Mouse (Mus musculus) forebrain, embryonic 14.5 days (tissue): ENCODE results near the gene Fcgr4. TPM values are rescaled to one million over a fixed set of nuclear protein-coding genes. Genes with fewer than 3 reads are reported as not detected.
"Not testable (repeated sequence)": the region's sequence is repeated elsewhere in the genome, so short reads cannot be mapped to it uniquely, and the experiment has no call there.

Experiments
- ATAC-seq: fragments of 200-750 bp; cut with Nextera tagmentation; 2 replicates; pipeline ENCODE4 v1.8.0; 2017; ENCODE audit warnings: mild to moderate bottlenecking, moderate library complexity
- DNase-seq: peaks from one replicate; pipeline ENCODE4 v3.0.0-alpha.2; 2015; ENCODE audit warnings: low spot score
- H3K27ac ChIP-seq: fragments of 300-500 bp; sonication (generic); 2 replicates; pipeline ENCODE4 v1.5.1; 2014; ENCODE audit warnings: low read depth, mild to moderate bottlenecking, control low read depth, low read length, moderate library complexity
- H3K27me3 ChIP-seq: fragments of 300-500 bp; sonication (generic); replicated peaks from 2 replicates; pipeline ENCODE4 v1.6.1; 2014; ENCODE audit warnings: low read length, control low read depth, mixed read lengths; ENCODE audit not compliant: control insufficient read depth, insufficient read depth
- H3K36me3 ChIP-seq: fragments of 300-500 bp; sonication (generic); 2 replicates; pipeline ENCODE4 v1.6.1; 2014; ENCODE audit warnings: low read length, control low read depth; ENCODE audit not compliant: control insufficient read depth, insufficient read depth
- H3K4me1 ChIP-seq: fragments of 300-500 bp; sonication (generic); 2 replicates; pipeline ENCODE4 v1.6.1; 2014; ENCODE audit warnings: antibody characterized with exemption, low read length, control low read depth; ENCODE audit not compliant: control insufficient read depth, insufficient read depth
- H3K4me2 ChIP-seq: fragments of 300-500 bp; sonication (generic); 2 replicates; pipeline ENCODE4 v1.6.1; 2014; ENCODE audit warnings: mild to moderate bottlenecking, control low read depth, low read length
- H3K4me3 ChIP-seq: fragments of 300-500 bp; sonication (generic); 2 replicates; pipeline ENCODE4 v1.5.1; 2014; ENCODE audit warnings: low read depth, low read length, control low read depth
- H3K9ac ChIP-seq: fragments of 300-500 bp; sonication (generic); 2 replicates; pipeline ENCODE4 v1.6.1; 2014; ENCODE audit warnings: mild to moderate bottlenecking, low read length, control low read depth, moderate library complexity
- H3K9me3 ChIP-seq: fragments of 300-500 bp; sonication (generic); replicated peaks from 2 replicates; pipeline ENCODE4 v1.6.1; 2016; ENCODE audit warnings: low read length, control low read depth, mixed read lengths; ENCODE audit not compliant: control insufficient read depth
- WGBS: fragments of 180-500 bp; shearing (Covaris S2); extraction: QIAGEN DNeasy Blood & Tissue Kit; methylation state at CpG from one replicate; pipeline ENCODE4 v1.1.7; 2014; 5-methylcytosine and 5-hydroxymethylcytosine counted together
- microRNA-seq: library from miRNA; unstranded; fragments of <30 nt; microRNA quantifications from one replicate; pipeline ENCODE4, GENCODE M21; 2016
- polyA plus RNA-seq: library from polyadenylated mRNA; unstranded; fragments of >200 nt; fragmentation: Nextera tagmentation; extraction: Ambion mirVana; gene quantifications from 2 replicates; pipeline ENCODE4 v1.2.1, GENCODE M21; 2014

Gene Fcgr4
- polyA plus RNA-seq, 1 experiment from 2014 or later = 0.50 TPM

- H3K9me3 ChIP-seq, DNase-seq, H3K4me3 ChIP-seq, ATAC-seq, H3K4me2 ChIP-seq, H3K27ac ChIP-seq, H3K9ac ChIP-seq, H3K36me3 ChIP-seq, H3K4me1 ChIP-seq: not testable (repeated sequence)
- WGBS = 63% methylated on average over 3 of the region's 5 CpGs
- H3K27me3 ChIP-seq = peaks cover 15% of the 10 kb centered on the region
Observed at GRCm38 (mm10) chr1:171076176-171076575, 57.5 kb downstream of the Fcgr4 start.

- 38% methylated on average over 5 of the region's 5 CpGs for WGBS
- not testable (repeated sequence) for H3K4me2 ChIP-seq, H3K9ac ChIP-seq, ATAC-seq, H3K27ac ChIP-seq, H3K36me3 ChIP-seq, H3K4me3 ChIP-seq, H3K9me3 ChIP-seq, DNase-seq, H3K4me1 ChIP-seq
- H3K27me3 ChIP-seq = peaks cover 15% of the 10 kb centered on the region
Observed at GRCm38 (mm10) chr1:171077192-171077591, 58.5 kb downstream of the Fcgr4 start.

GRCm38 (mm10) chr1:171077955-171078354 lies 59.2 kb downstream of the Fcgr4 start:
- not testable (repeated sequence) for H3K27ac ChIP-seq, H3K4me1 ChIP-seq, H3K9ac ChIP-seq, H3K36me3 ChIP-seq, DNase-seq, H3K9me3 ChIP-seq, H3K4me3 ChIP-seq
- peaks cover 15% of the 10 kb centered on the region for H3K27me3 ChIP-seq
- peak overlapping the region; percentile 28; the same call in 1 of the 2 replicates for H3K4me2 ChIP-seq
- peak; percentile 22 for ATAC-seq
- 6% methylated on average over 15 of the region's 27 CpGs for WGBS

GRCm38 (mm10) chr1:171078419-171078818 lies 59.7 kb downstream of the Fcgr4 start:
- not testable (repeated sequence) for ATAC-seq, H3K36me3 ChIP-seq, H3K27ac ChIP-seq, H3K9ac ChIP-seq, DNase-seq, H3K4me1 ChIP-seq, H3K9me3 ChIP-seq
- Histone ChIP-seq H3K27me3 (peaks cover 15% of the 10 kb centered on the region), H3K4me3 (0 out of 2 replicates have a peak overlapping the region, but pooled peaks have one; percentile 4), H3K4me2 (0 out of 2 replicates have a peak overlapping the region, but pooled peaks have one; percentile 28)
- 27% methylated on average over 11 of the region's 12 CpGs for WGBS

- H3K36me3 ChIP-seq, H3K27ac ChIP-seq, H3K27me3 ChIP-seq, H3K4me3 ChIP-seq, H3K4me1 ChIP-seq, H3K9me3 ChIP-seq, H3K4me2 ChIP-seq, H3K9ac ChIP-seq, DNase-seq: not testable (repeated sequence)
- WGBS = 0% methylated on average over 1 of the region's 35 CpGs
- peak; percentile 63 for ATAC-seq
Observed at GRCm38 (mm10) chr1:171079345-171079744, 60.6 kb downstream of the Fcgr4 start.

Small RNA genes within 50 kb of the gene (microRNA-seq; reads per million reads assigned to microRNA genes)
- gene Gm27552 (not detected), gene Mir6546 (0.93 reads per million)

Other genes starting within 250 kb of the Fcgr4 start
- gene Atf6, start 151.1 kb upstream of the Fcgr4 start, polyA plus RNA-seq = 7.5 and 8.9 TPM in 2 replicates
- 0.29 and 0.64 TPM in 2 replicates for gene Gm26620, start 133.9 kb upstream of the Fcgr4 start, polyA plus RNA-seq
- gene Dusp12, start 133.4 kb upstream of the Fcgr4 start, polyA plus RNA-seq = 36.8 and 39.7 TPM in 2 replicates
- not detected in 2 replicates for gene Fcrlb, start 106.0 kb upstream of the Fcgr4 start, polyA plus RNA-seq
- gene Fcrla, start 91.3 kb upstream of the Fcgr4 start, polyA plus RNA-seq = not detected in 2 replicates
- gene Fcgr2b, start 42.4 kb upstream of the Fcgr4 start, polyA plus RNA-seq = 0.52 and 1.5 TPM in 2 replicates
- 8.3 and 11.5 TPM in 2 replicates for gene Fcgr3, start 46.0 kb downstream of the Fcgr4 start, polyA plus RNA-seq
- gene Cfap126, start 95.0 kb downstream of the Fcgr4 start, polyA plus RNA-seq = 7.2 and 8.8 TPM in 2 replicates
- gene Sdhc, start 131.7 kb downstream of the Fcgr4 start, polyA plus RNA-seq = 301 and 310 TPM in 2 replicates
- gene Mpz, start 131.8 kb downstream of the Fcgr4 start, polyA plus RNA-seq = 0.09 and 0.22 TPM in 2 replicates
- gene Pcp4l1, start 177.3 kb downstream of the Fcgr4 start, polyA plus RNA-seq = 9.7 and 10.2 TPM in 2 replicates
- gene Nr1i3, start 195.1 kb downstream of the Fcgr4 start, polyA plus RNA-seq = 0.13 and 0.36 TPM in 2 replicates
- 45.0 and 49.2 TPM in 2 replicates for gene Tomm40l, start 203.6 kb downstream of the Fcgr4 start, polyA plus RNA-seq
- gene Apoa2, start 206.1 kb downstream of the Fcgr4 start, polyA plus RNA-seq = 0.88 and 1.9 TPM in 2 replicates
- 25.1 and 31.5 TPM in 2 replicates for gene Fcer1g, start 215.4 kb downstream of the Fcgr4 start, polyA plus RNA-seq
- gene Adamts4, start 231.5 kb downstream of the Fcgr4 start, polyA plus RNA-seq = 2.5 and 3.9 TPM in 2 replicates
- gene Ndufs2, start 232.5 kb downstream of the Fcgr4 start, polyA plus RNA-seq = 244 and 260 TPM in 2 replicates